Mouse (Mus musculus): ENCODE measurements at regions not wholly inside any gene's neighbourhood (a gene's known extent, or its start where the extent isn't known, plus 50 kb on each side); places are given as distances from the start of the nearest gene placed in this dataset.

GRCm38 (mm10) chr14:118419442-118420193 is 152.9 kb downstream of the Gm9376 start:
- DNase-seq, result no peak
- intact Hi-C loops (cut with DNase I), result no loop called here

- DNase-seq, result no peak
- intact Hi-C loops (cut with DNase I), result no loop called here
Observed at GRCm38 (mm10) chr14:118422351-118423001, 155.7 kb downstream of the Gm9376 start.

- no peak for DNase-seq
- intact Hi-C loops (cut with DNase I), result no loop called here
Observed at GRCm38 (mm10) chr14:118423269-118423668, 156.5 kb downstream of the Gm9376 start.

- DNase-seq, result no peak
- intact Hi-C loops (cut with DNase I), result no loop called here
Observed at GRCm38 (mm10) chr14:118426562-118426961, 159.8 kb downstream of the Gm9376 start.

GRCm38 (mm10) chr14:118430286-118430685 is 163.5 kb downstream of the Gm9376 start:
- intact Hi-C loops (cut with DNase I), result loop anchor here (10.0 kb wide), 1 partner anchor 195 kb away; the partner anchor contains the start of gene Sox21
- no peak for DNase-seq

GRCm38 (mm10) chr14:118430740-118431139 is 164.0 kb downstream of the Gm9376 start:
- DNase-seq, result no peak
- intact Hi-C loops (cut with DNase I), result loop anchor here (10.0 kb wide), 1 partner anchor 196 kb away; the partner anchor contains the start of gene Sox21

GRCm38 (mm10) chr14:118431241-118431882 is 164.6 kb downstream of the Gm9376 start:
- no peak for DNase-seq
- intact Hi-C loops (cut with DNase I), result loop anchor here (10.0 kb wide), 1 partner anchor 197 kb away; the partner anchor contains the start of gene Sox21
